Mouse (Mus musculus) heart, embryonic 15.5 days (tissue): ENCODE results near the gene C130074G19Rik. TPM values are rescaled to one million over a fixed set of nuclear protein-coding genes. Genes with fewer than 3 reads are reported as not detected.

ENCODE experiments used
- ATAC-seq: fragments of 200-750 bp; cut with Nextera tagmentation; replicated peaks from 2 replicates; pipeline ENCODE4 v1.8.0; 2017; ENCODE audit warnings: low read depth, moderate TSS enrichment; ENCODE audit not compliant: insufficient number of reproducible peaks, insufficient read depth, low FRiP score
- H3K27ac ChIP-seq: fragments of 300-500 bp; sonication (generic); 2 replicates; pipeline ENCODE4 v1.5.1; 2015; ENCODE audit warnings: mild to moderate bottlenecking, inconsistent platforms
- H3K27me3 ChIP-seq: fragments of 300-500 bp; sonication (generic); 2 replicates; pipeline ENCODE4 v1.6.1; 2015; ENCODE audit warnings: inconsistent platforms
- H3K36me3 ChIP-seq: fragments of 300-500 bp; sonication (generic); 2 replicates; pipeline ENCODE4 v1.6.1; 2015; ENCODE audit warnings: mild to moderate bottlenecking, inconsistent platforms
- H3K4me1 ChIP-seq: fragments of 300-500 bp; sonication (generic); replicated peaks from 2 replicates; pipeline ENCODE4 v1.6.1; 2015; ENCODE audit warnings: inconsistent platforms
- H3K4me2 ChIP-seq: fragments of 300-500 bp; sonication (generic); 2 replicates; pipeline ENCODE4 v1.6.1; 2015; ENCODE audit warnings: inconsistent platforms, mild to moderate bottlenecking, moderate library complexity
- H3K4me3 ChIP-seq: fragments of 300-500 bp; sonication (generic); 2 replicates; pipeline ENCODE4 v1.5.1; 2015; ENCODE audit warnings: mild to moderate bottlenecking, inconsistent platforms
- H3K9ac ChIP-seq: fragments of 300-500 bp; sonication (generic); 2 replicates; pipeline ENCODE4 v1.6.1; 2015; ENCODE audit warnings: mild to moderate bottlenecking, inconsistent platforms
- H3K9me3 ChIP-seq: fragments of 300-500 bp; sonication (generic); replicated peaks from 2 replicates; pipeline ENCODE4 v1.6.1; 2016; ENCODE audit warnings: inconsistent platforms
- whole genome bisulfite sequencing: fragments of 180-500 bp; shearing (Covaris S2); methylation state at CpG from one replicate; pipeline ENCODE4 v1.1.7; 2015; ENCODE audit warnings: mixed read lengths; 5-methylcytosine and 5-hydroxymethylcytosine counted together
- polyA plus RNA-seq: library from polyadenylated mRNA; unstranded; fragments of >200 nt; fragmentation: Nextera tagmentation; extraction: Ambion mirVana; gene quantifications from 2 replicates; pipeline ENCODE4 v1.2.1, GENCODE M21; 2015

Gene C130074G19Rik
- polyA plus RNA-seq, 1 experiment from 2014 or later, result 0.93 TPM

- 83% methylated on average over 9 of the region's 9 CpGs for WGBS
- Histone ChIP-seq H3K27me3 (no peaks in the 10 kb centered on the region), H3K36me3 (no peaks in the 10 kb centered on the region), H3K4me2 (no peak overlapping the region), H3K4me1 (peaks cover 12% of the 10 kb centered on the region), H3K9ac (no peak overlapping the region), H3K4me3 (no peak overlapping the region), H3K9me3 (no peaks in the 10 kb centered on the region), H3K27ac (no peak overlapping the region)
- ATAC-seq, result no peak
These were observed 25.8 kb downstream of the C130074G19Rik start for GRCm38 (mm10) chr1:184857216-184857615.

GRCm38 (mm10) chr1:184853922-184854321, 29.1 kb downstream of the C130074G19Rik start:
- Histone ChIP-seq H3K4me2 (peak overlapping the region; percentile 54), H3K4me1 (peaks cover 19% of the 10 kb centered on the region), H3K9ac (no peak overlapping the region), H3K36me3 (no peaks in the 10 kb centered on the region), H3K4me3 (no peak overlapping the region), H3K9me3 (no peaks in the 10 kb centered on the region), H3K27ac (peak overlapping the region; percentile 74), H3K27me3 (no peaks in the 10 kb centered on the region)
- 42% methylated on average over 3 of the region's 3 CpGs for WGBS
- ATAC-seq, result 0 out of 2 replicates have a peak, but pooled peaks have one; percentile 45

GRCm38 (mm10) chr1:184853339-184853738, 29.7 kb downstream of the C130074G19Rik start:
- H3K9ac ChIP-seq, result no peak overlapping the region
- 22% methylated on average over 5 of the region's 5 CpGs for WGBS
- no peaks in the 10 kb centered on the region for H3K27me3 ChIP-seq
- H3K9me3 ChIP-seq, result no peaks in the 10 kb centered on the region
- H3K36me3 ChIP-seq, result no peaks in the 10 kb centered on the region
- ATAC-seq, result peak; percentile 60
- peak overlapping the region; percentile 31 for H3K4me3 ChIP-seq
- H3K27ac ChIP-seq, result peak overlapping the region; percentile 74
- H3K4me1 ChIP-seq, result peaks cover 19% of the 10 kb centered on the region
- H3K4me2 ChIP-seq, result peak overlapping the region; percentile 54

GRCm38 (mm10) chr1:184851741-184852618, 31.0 kb downstream of the C130074G19Rik start:
- Histone ChIP-seq H3K9ac (peak overlapping the region; percentile 34; the same call in 1 of the 2 replicates), H3K27me3 (no peaks in the 10 kb centered on the region), H3K4me1 (peaks cover 19% of the 10 kb centered on the region), H3K36me3 (no peaks in the 10 kb centered on the region), H3K27ac (peak overlapping the region; percentile 74), H3K4me2 (peak overlapping the region; percentile 55), H3K9me3 (no peaks in the 10 kb centered on the region), H3K4me3 (peak overlapping the region; percentile 23)
- 15% methylated on average over 31 of the region's 31 CpGs for WGBS
- peak; percentile 83 for ATAC-seq

GRCm38 (mm10) chr1:184851166-184851565, 31.9 kb downstream of the C130074G19Rik start:
- H3K4me2 ChIP-seq, result no peak overlapping the region; the same call in 1 of the 2 replicates
- H3K9me3 ChIP-seq, result no peaks in the 10 kb centered on the region
- WGBS, result 37% methylated on average over 7 of the region's 7 CpGs
- no peak overlapping the region for H3K9ac ChIP-seq
- no peaks in the 10 kb centered on the region for H3K27me3 ChIP-seq
- ATAC-seq, result no peak
- no peaks in the 10 kb centered on the region for H3K36me3 ChIP-seq
- no peak overlapping the region for H3K4me3 ChIP-seq
- peak overlapping the region; percentile 74 for H3K27ac ChIP-seq
- H3K4me1 ChIP-seq, result peaks cover 24% of the 10 kb centered on the region

GRCm38 (mm10) chr1:184846973-184847372, 36.0 kb downstream of the C130074G19Rik start:
- Histone ChIP-seq H3K9me3 (no peaks in the 10 kb centered on the region), H3K4me2 (peak overlapping the region; percentile 81; the same call in 1 of the 2 replicates)
- ATAC-seq, result no peak

DNA sequence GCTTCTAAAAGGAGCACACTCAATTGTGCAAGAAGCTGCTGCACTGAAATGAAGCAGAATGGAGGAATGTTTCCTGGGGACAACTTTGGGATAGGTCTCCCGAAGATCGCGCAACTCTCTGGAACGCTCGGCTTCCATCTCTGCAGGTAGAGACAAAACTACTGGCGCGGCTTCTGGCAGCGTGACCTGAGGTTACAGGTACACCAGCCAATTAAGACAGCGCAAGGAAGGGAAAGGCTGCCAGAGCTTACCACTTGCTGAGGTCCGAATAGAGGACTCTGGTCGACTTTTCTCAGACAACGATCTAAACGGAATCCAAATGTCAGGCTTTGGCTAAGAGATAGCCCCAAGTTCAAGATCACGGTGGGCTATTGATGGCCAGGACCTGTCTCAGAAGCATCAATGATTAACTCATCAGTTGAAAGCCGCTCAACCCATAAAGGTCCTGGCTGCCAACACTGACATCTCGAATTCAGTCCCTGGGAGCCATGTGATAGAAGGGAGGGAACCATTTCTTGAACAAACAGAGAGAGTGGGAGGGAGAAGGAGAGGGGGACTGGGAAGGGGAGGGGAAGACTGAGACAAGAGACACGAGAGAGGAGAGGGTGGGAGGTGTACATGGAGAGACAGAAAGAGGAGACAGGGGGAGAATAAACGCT, 36.8 kb downstream of the C130074G19Rik start, which contains the start of gene Marc2:
Marc2 (minus strand) TSS at position 360 of the 659 bp plus-strand sequence.
- 4% methylated on average over 18 of the region's 18 CpGs for WGBS
- H3K4me3 ChIP-seq, result peak within 1 kb of the TSS; percentile 81
- H3K9me3 ChIP-seq, result no peaks in the 10 kb centered on the region
- no peaks in the 10 kb centered on the region for H3K36me3 ChIP-seq
- H3K4me1 ChIP-seq, result peaks cover 27% of the 10 kb centered on the region
- H3K9ac ChIP-seq, result peak within 1 kb of the TSS; percentile 89
- ATAC-seq, result 0 out of 2 replicates have a peak, but pooled peaks have one; percentile 2
- H3K4me2 ChIP-seq, result peak within 1 kb of the TSS; percentile 81
- no peaks in the 10 kb centered on the region for H3K27me3 ChIP-seq
- peak within 1 kb of the TSS; percentile 87 for H3K27ac ChIP-seq

More at GRCm38 (mm10) chr1:184846973-184847372, 36.0 kb downstream of the C130074G19Rik start:
- Histone ChIP-seq H3K27ac (no peak overlapping the region), H3K4me3 (0 out of 2 replicates have a peak overlapping the region, but pooled peaks have one; percentile 81), H3K9ac (no peak overlapping the region), H3K4me1 (peaks cover 29% of the 10 kb centered on the region), H3K36me3 (no peaks in the 10 kb centered on the region), H3K27me3 (no peaks in the 10 kb centered on the region)
- 49% methylated on average over 3 of the region's 3 CpGs for WGBS

- ATAC-seq, result peak; percentile 97
- peak overlapping the region; percentile 81 for H3K4me2 ChIP-seq
- no peaks in the 10 kb centered on the region for H3K27me3 ChIP-seq
- H3K27ac ChIP-seq, result peak overlapping the region; percentile 87
- peaks cover 25% of the 10 kb centered on the region for H3K4me1 ChIP-seq
- no peaks in the 10 kb centered on the region for H3K9me3 ChIP-seq
- H3K4me3 ChIP-seq, result peak overlapping the region; percentile 81
- H3K9ac ChIP-seq, result peak overlapping the region; percentile 89
- under 1% methylated on average over 67 of the region's 67 CpGs for WGBS
- peaks cover 3% of the 10 kb centered on the region; the same call in 1 of the 2 replicates for H3K36me3 ChIP-seq
These were observed 37.6 kb downstream of the C130074G19Rik start for GRCm38 (mm10) chr1:184845111-184846071.

DNA sequence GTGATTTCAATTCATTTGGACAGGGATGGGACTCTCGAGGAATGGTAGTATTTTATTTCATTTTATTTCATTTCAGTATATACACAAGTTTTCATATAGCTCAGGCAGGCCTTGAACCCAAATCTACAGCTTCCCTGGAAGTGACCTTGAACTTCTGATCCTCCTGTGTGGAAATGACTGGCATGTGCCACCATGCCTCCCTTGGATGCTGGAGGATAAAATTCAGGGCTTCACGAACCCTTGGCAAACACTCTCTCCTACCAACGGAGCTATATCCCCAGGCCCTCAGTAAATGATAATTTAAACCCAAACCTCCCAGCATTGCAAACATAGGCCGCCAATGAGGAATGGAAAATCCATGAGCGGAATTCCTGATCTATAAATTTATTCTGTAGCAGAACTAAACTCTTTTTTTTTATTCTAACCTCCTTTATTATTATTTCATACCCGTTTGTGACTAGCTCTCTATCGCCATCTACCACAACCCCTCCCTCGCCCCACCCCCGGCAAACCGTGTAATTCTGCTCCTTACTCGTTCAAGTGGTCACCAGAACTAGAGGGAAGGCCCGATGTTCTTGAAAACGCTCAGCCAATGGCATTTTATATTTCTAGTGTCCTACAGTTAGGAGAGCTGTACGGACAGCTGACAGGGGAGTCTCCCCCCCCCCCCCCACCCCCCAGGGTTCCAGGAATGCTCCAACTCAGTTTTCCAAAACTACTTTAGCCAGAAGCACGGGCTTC, 38.5 kb downstream of the C130074G19Rik start:
- H3K36me3 ChIP-seq, result peaks cover 6% of the 10 kb centered on the region; the same call in 1 of the 2 replicates
- peak overlapping the region; percentile 81 for H3K4me2 ChIP-seq
- no peaks in the 10 kb centered on the region for H3K27me3 ChIP-seq
- ATAC-seq, result no peak
- H3K4me1 ChIP-seq, result peaks cover 25% of the 10 kb centered on the region
- H3K9me3 ChIP-seq, result no peaks in the 10 kb centered on the region
- 18% methylated on average over 15 of the region's 15 CpGs for WGBS
- peak overlapping the region; percentile 81 for H3K4me3 ChIP-seq
- H3K27ac ChIP-seq, result peak overlapping the region; percentile 87
- peak overlapping the region; percentile 89 for H3K9ac ChIP-seq

- Histone ChIP-seq H3K9me3 (no peaks in the 10 kb centered on the region), H3K4me2 (no peak overlapping the region), H3K4me1 (peaks cover 7% of the 10 kb centered on the region; the same call in 1 of the 2 replicates), H3K4me3 (no peak overlapping the region), H3K27me3 (no peaks in the 10 kb centered on the region), H3K27ac (no peak overlapping the region), H3K9ac (no peak overlapping the region), H3K36me3 (peaks cover 36% of the 10 kb centered on the region)
- WGBS, result 84% methylated on average over 4 of the region's 4 CpGs
- ATAC-seq, result no peak
These were observed 45.4 kb downstream of the C130074G19Rik start for GRCm38 (mm10) chr1:184837649-184838048.
